ENCODE assay signal across 28 mouse cellular contexts in the genomic region with DNA sequence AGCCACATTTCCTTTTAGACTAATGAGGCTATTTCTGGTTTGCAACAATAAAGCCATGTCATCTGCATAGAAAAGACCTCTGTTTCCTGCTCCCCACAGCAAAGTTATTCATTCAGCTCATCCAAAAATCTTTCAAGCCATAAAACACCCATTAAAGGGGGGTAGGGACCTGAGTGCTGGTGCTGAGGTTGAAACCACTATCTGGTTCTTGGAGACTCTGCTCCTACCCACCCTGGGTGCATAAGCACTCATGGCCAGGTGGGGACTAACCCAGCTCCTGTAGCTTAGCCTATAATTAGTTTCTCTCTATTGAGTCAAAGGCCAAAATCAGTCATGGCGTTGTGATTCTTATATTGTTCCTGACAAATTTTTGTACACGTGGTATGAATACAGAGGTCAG. TPM values are rescaled to one million over a fixed set of nuclear protein-coding genes. Genes with fewer than 3 reads are reported as not detected.
A peak's percentile ranks its signal among the peaks of the same experiment; 100 is the strongest.
DNase-seq lines count a peak whose midpoint lies in the region; ATAC-seq lines count a peak whose summit lies in the region.
"Had no signal": no experiment of that assay in that cellular context is flagged by ENCODE, and none has a peak within 500 bp of the region (broad histone marks: within the 10 kb centered on the region; RNA-seq: fewer than 3 reads in every experiment).

No protein-coding gene starts in this region.

- H3K27me3 ChIP-seq in neural tube, embryonic 14.5 days (ENCODE audit: control insufficient read depth, insufficient read depth, low read length): no peaks in the 10 kb centered on the region
- H3K27me3 ChIP-seq in neural tube, embryonic 15.5 days (replicated peaks): no peaks in the 10 kb centered on the region
- H3K27me3 ChIP-seq: Patski had no signal

- H3K9me3 ChIP-seq in neural tube, embryonic 14.5 days (ENCODE audit: control insufficient read depth, low read length): no peaks in the 10 kb centered on the region
- no peaks in the 10 kb centered on the region for H3K9me3 ChIP-seq in neural tube, embryonic 15.5 days (replicated peaks)
- H3K9me3 ChIP-seq: G1E had no signal

- H3K9ac ChIP-seq in neural tube, embryonic 14.5 days (replicated peaks; ENCODE audit: low read depth, low read length): no peak overlapping the region
- H3K9ac ChIP-seq in neural tube, embryonic 15.5 days (replicated peaks): no peak overlapping the region

- no peaks in the 10 kb centered on the region for H3K4me1 ChIP-seq in neural tube, embryonic 14.5 days (ENCODE audit: control insufficient read depth, insufficient read depth, low read length)
- H3K4me1 ChIP-seq in neural tube, embryonic 15.5 days: peaks cover 7% of the 10 kb centered on the region; the same call in 1 of the 2 replicates

- H3K27ac ChIP-seq in neural tube, embryonic 14.5 days (ENCODE audit: low read depth, low read length): no peak overlapping the region
- no peak overlapping the region for H3K27ac ChIP-seq in neural tube, embryonic 15.5 days (replicated peaks)

- no peak overlapping the region for H3K4me2 ChIP-seq in neural tube, embryonic 14.5 days (ENCODE audit: low read depth, low read length)
- no peak overlapping the region for H3K4me2 ChIP-seq in neural tube, embryonic 15.5 days

- H3K36me3 ChIP-seq in neural tube, embryonic 14.5 days (ENCODE audit: control insufficient read depth, insufficient read depth, low read length): no peaks in the 10 kb centered on the region
- H3K36me3 ChIP-seq in neural tube, embryonic 15.5 days: no peaks in the 10 kb centered on the region
- H3K36me3 ChIP-seq: G1E had no signal

- intact Hi-C loops in heart, postnatal 36 days (cut with DNase I): no loop called here

- 78% methylated on average over 2 of the region's 2 CpGs for WGBS in neural tube, embryonic 14.5 days
- WGBS in neural tube, embryonic 15.5 days: 62% methylated on average over 2 of the region's 2 CpGs

- H3K4me3 ChIP-seq in neural tube, embryonic 14.5 days (ENCODE audit: low read depth, low read length): no peak overlapping the region
- no peak overlapping the region for H3K4me3 ChIP-seq in neural tube, embryonic 15.5 days (replicated peaks)

- DNase-seq in heart, adult 11 months: peak; percentile 78
- DNase-seq in heart, postnatal 36 days: no peak
- DNase-seq in neural tube, embryonic 10.5 days (ENCODE audit: extremely low spot score, low spot score): no peak
- peak; percentile 22 for DNase-seq in Muller cell, postnatal 12 days (ENCODE audit: inconsistent ontology term)
- no peak for DNase-seq in thymus, postnatal 4 days
- DNase-seq in MN1 (ENCODE audit: low spot score): no peak
- DNase-seq: adrenal gland, adult 2 months; adrenal gland, adult 8-10 months; adrenal gland, postnatal 10 days; adrenal gland, postnatal 14 days; adrenal gland, postnatal 25 days; adrenal gland, postnatal 36 days; B cell, adult 2 months; cerebellum, adult 11 months; cerebellum, adult 11-12 months; cerebellum, adult 18-20 months; cerebellum, adult 2 months had no signal

- ATAC-seq in neural tube, embryonic 14.5 days (ENCODE audit: low read depth): peak; percentile 62
- ATAC-seq in neural tube, embryonic 15.5 days (ENCODE audit: low FRiP score): peak; percentile 58; the same call in 1 of the 2 replicates
- ATAC-seq: activated CD4-positive, CD25-positive, alpha-beta regulatory T cell, adult 4 months; CD4-positive, CD25-positive, alpha-beta regulatory T cell, adult 4 months; Patski had no signal

RNA-seq across cellular contexts. Expression of a gene that starts 10.4 kb away (rescaled TPM):
- total RNA-seq in heart, postnatal 36 days (2021): not detected
- polyA plus RNA-seq in neural tube, embryonic 14.5 days (2014; fragmentation: Nextera tagmentation; extraction: Ambion mirVana): not detected in 2 replicates
- 6.0 TPM in 1 of 2 replicates, not detected in the other for polyA plus RNA-seq in neural tube, embryonic 15.5 days (2015; fragmentation: Nextera tagmentation; extraction: Ambion mirVana)
- total RNA-seq: adrenal gland, adult 18-20 months; adrenal gland, adult 2 months; adrenal gland, adult 8-10 months; adrenal gland, postnatal 25 days; adrenal gland, postnatal 36 days; CH12.LX; MEL had no signal
- polyA plus RNA-seq: activated CD4-positive, CD25-positive, alpha-beta regulatory T cell, adult 4 months; adrenal gland, adult 2 months; brain, embryonic 14.5 days; C2C12; CD4-positive, CD25-positive, alpha-beta regulatory T cell, adult 4 months; cerebellum, adult 2 months; G1E; Patski had no signal

Comparison
In these comparisons a context has a peak if more than half of its experiments do, and no peak if none do; other contexts are left out.
1. DNase-seq: peak in heart, adult 11 months (single experiment) and Muller cell, postnatal 12 days (single experiment); none in heart, postnatal 36 days (0 of 2), neural tube, embryonic 10.5 days (single experiment), thymus, postnatal 4 days (single experiment) and MN1 (single experiment).